Mouse (Mus musculus): ENCODE data around the gene Trabd. TPM values are rescaled to one million over a fixed set of nuclear protein-coding genes. Genes with fewer than 3 reads are reported as not detected.

Gene Trabd
- polyA plus RNA-seq, 1 experiment from 2014 or later = 56.6 TPM

GRCm38 (mm10) chr15:89084826-89085225, 9.9 kb downstream of the Trabd start:
- ATAC-seq (ENCODE audit: insufficient number of reproducible peaks, low FRiP score, low TSS enrichment, low read depth) = no peak
- Histone ChIP-seq H3K9me3 (no peaks in the 10 kb centered on the region), H3K4me3 (no peak overlapping the region), H3K27me3 (no peaks in the 10 kb centered on the region), H3K4me1 (peaks cover 12% of the 10 kb centered on the region), H3K9ac (no peak overlapping the region), H3K4me2 (no peak overlapping the region), H3K36me3 (peaks cover 73% of the 10 kb centered on the region), H3K27ac (no peak overlapping the region)
- 89% methylated on average over 2 of the region's 2 CpGs for WGBS

GRCm38 (mm10) chr15:89088607-89089247, 13.8 kb downstream of the Trabd start, which contains the start of gene Selenoo:
Gene Selenoo, plus strand, starts transcription at chr15:89089084.
- peak; percentile 83 for ATAC-seq (ENCODE audit: insufficient number of reproducible peaks, low FRiP score, low TSS enrichment, low read depth)
- H3K27me3 ChIP-seq = no peaks in the 10 kb centered on the region
- no peaks in the 10 kb centered on the region for H3K9me3 ChIP-seq
- peaks cover 21% of the 10 kb centered on the region for H3K4me1 ChIP-seq
- H3K4me2 ChIP-seq = peak within 1 kb of the TSS; percentile 95
- H3K27ac ChIP-seq = peak within 1 kb of the TSS; percentile 84
- 2% methylated on average over 38 of the region's 38 CpGs for WGBS
- peaks cover 55% of the 10 kb centered on the region for H3K36me3 ChIP-seq
- peak within 1 kb of the TSS; percentile 97 for H3K4me3 ChIP-seq
- peak within 1 kb of the TSS; percentile 95 for H3K9ac ChIP-seq

- 0 out of 2 replicates have a peak, but pooled peaks have one; percentile 19 for ATAC-seq (ENCODE audit: insufficient number of reproducible peaks, low FRiP score, low TSS enrichment, low read depth)
Measured at GRCm38 (mm10) chr15:89089248-89090051, 14.5 kb downstream of the Trabd start.

DNA sequence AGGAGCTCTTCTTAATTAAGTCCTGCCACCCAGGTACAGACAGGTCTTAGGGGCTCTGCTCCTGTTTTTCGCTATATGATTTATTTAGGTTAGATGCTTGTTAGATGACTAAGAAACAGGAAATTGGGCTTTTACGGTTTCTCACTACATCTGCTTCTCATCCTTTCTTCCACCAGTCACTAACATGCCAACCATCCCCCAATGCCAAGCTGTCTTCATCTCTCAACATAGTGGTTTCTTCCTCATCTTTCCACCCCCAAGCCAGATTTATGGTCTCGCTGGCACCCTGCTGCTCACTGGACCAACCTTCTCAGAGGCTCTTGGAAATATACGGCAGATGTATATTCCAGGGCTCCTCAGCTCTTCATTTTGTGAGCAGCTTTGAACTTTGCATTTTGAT, 15.7 kb downstream of the Trabd start:
- peaks cover 21% of the 10 kb centered on the region for H3K4me1 ChIP-seq
- no peak for ATAC-seq (ENCODE audit: insufficient number of reproducible peaks, low FRiP score, low TSS enrichment, low read depth)
- no peak overlapping the region for H3K4me3 ChIP-seq
- 61% methylated on average over 4 of the region's 4 CpGs for WGBS
- H3K27ac ChIP-seq = no peak overlapping the region
- peaks cover 55% of the 10 kb centered on the region for H3K36me3 ChIP-seq
- no peak overlapping the region for H3K4me2 ChIP-seq
- no peak overlapping the region for H3K9ac ChIP-seq
- no peaks in the 10 kb centered on the region for H3K27me3 ChIP-seq
- H3K9me3 ChIP-seq = no peaks in the 10 kb centered on the region

More at GRCm38 (mm10) chr15:89089248-89090051, 14.5 kb downstream of the Trabd start:
- Histone ChIP-seq H3K4me2 (peak overlapping the region; percentile 95), H3K9me3 (no peaks in the 10 kb centered on the region), H3K9ac (peak overlapping the region; percentile 95), H3K27me3 (no peaks in the 10 kb centered on the region), H3K36me3 (peaks cover 55% of the 10 kb centered on the region), H3K4me3 (peak overlapping the region; percentile 97), H3K4me1 (peaks cover 21% of the 10 kb centered on the region), H3K27ac (peak overlapping the region; percentile 84)
- 3% methylated on average over 68 of the region's 68 CpGs for WGBS

DNA sequence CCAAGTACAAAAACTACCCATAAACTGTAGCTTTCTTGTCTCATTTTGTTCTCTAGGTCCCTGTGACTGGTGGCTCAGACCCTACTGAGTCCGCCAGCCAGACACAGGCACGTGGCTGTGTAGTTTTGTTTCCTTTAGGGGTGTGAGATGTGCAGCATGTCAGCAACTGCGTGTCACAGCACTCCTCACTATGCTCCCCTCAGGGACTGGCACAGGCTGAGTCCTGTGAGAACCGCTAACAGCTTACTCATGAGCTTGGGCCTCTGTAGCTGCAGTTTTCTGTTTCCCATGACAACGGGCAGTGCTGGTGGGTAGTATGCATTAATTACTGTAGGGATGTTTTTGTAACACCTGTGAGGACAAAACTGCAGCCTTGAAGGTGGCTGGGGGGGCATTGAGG, 17.3 kb downstream of the Trabd start:
- Histone ChIP-seq H3K36me3 (peaks cover 55% of the 10 kb centered on the region), H3K4me2 (no peak overlapping the region), H3K4me1 (peaks cover 21% of the 10 kb centered on the region), H3K4me3 (no peak overlapping the region), H3K27me3 (no peaks in the 10 kb centered on the region), H3K9ac (no peak overlapping the region), H3K27ac (no peak overlapping the region), H3K9me3 (no peaks in the 10 kb centered on the region)
- WGBS = 74% methylated on average over 5 of the region's 5 CpGs
- no peak for ATAC-seq (ENCODE audit: insufficient number of reproducible peaks, low FRiP score, low TSS enrichment, low read depth)

- Histone ChIP-seq H3K4me2 (no peak overlapping the region), H3K9me3 (no peaks in the 10 kb centered on the region), H3K4me1 (no peaks in the 10 kb centered on the region), H3K4me3 (no peak overlapping the region), H3K27ac (no peak overlapping the region), H3K27me3 (no peaks in the 10 kb centered on the region), H3K36me3 (peaks cover 100% of the 10 kb centered on the region), H3K9ac (no peak overlapping the region)
- ATAC-seq (ENCODE audit: insufficient number of reproducible peaks, low FRiP score, low TSS enrichment, low read depth) = no peak
- whole genome bisulfite sequencing = 89% methylated on average over 5 of the region's 5 CpGs
Measured at GRCm38 (mm10) chr15:89097450-89097849, 22.5 kb downstream of the Trabd start.

- no peak for ATAC-seq (ENCODE audit: insufficient number of reproducible peaks, low FRiP score, low TSS enrichment, low read depth)
- 88% methylated on average over 7 of the region's 7 CpGs for WGBS
Measured at GRCm38 (mm10) chr15:89098616-89099015, 23.7 kb downstream of the Trabd start.

GRCm38 (mm10) chr15:89100823-89101222, 25.9 kb downstream of the Trabd start:
- Histone ChIP-seq H3K4me3 (no peak overlapping the region), H3K9ac (no peak overlapping the region), H3K4me1 (no peaks in the 10 kb centered on the region), H3K27ac (no peak overlapping the region), H3K36me3 (peaks cover 100% of the 10 kb centered on the region), H3K27me3 (no peaks in the 10 kb centered on the region), H3K9me3 (no peaks in the 10 kb centered on the region), H3K4me2 (no peak overlapping the region)
- 90% methylated on average over 12 of the region's 12 CpGs for WGBS
- no peak for ATAC-seq (ENCODE audit: insufficient number of reproducible peaks, low FRiP score, low TSS enrichment, low read depth)

More at GRCm38 (mm10) chr15:89098616-89099015, 23.7 kb downstream of the Trabd start:
- Histone ChIP-seq H3K9me3 (no peaks in the 10 kb centered on the region), H3K27me3 (no peaks in the 10 kb centered on the region), H3K4me1 (no peaks in the 10 kb centered on the region), H3K36me3 (peaks cover 100% of the 10 kb centered on the region), H3K27ac (no peak overlapping the region), H3K4me2 (no peak overlapping the region), H3K9ac (no peak overlapping the region), H3K4me3 (no peak overlapping the region)

DNA sequence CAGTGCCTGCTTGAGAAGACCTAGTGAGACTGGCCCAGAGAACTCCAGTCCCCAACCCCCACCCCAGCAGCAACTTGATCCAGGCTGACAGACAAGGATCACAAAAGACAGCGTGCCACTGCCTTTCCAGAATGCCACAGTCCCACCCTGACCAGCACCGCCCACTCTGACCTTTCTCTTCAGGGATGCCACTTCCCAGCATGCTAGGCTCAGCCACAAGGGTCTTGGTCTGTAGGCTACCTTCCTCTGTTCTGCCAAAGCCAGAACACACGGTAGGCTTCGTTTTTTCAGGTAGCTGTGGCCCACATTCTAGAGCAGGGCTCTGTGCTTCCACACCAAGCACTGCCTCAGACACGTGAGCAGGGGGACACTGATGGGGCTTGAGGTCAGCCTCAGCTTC, 27.7 kb downstream of the Trabd start:
- Histone ChIP-seq H3K36me3 (peaks cover 100% of the 10 kb centered on the region), H3K9me3 (no peaks in the 10 kb centered on the region), H3K4me3 (no peak overlapping the region), H3K27me3 (no peaks in the 10 kb centered on the region), H3K27ac (no peak overlapping the region), H3K9ac (no peak overlapping the region), H3K4me2 (no peak overlapping the region), H3K4me1 (no peaks in the 10 kb centered on the region)
- ATAC-seq (ENCODE audit: insufficient number of reproducible peaks, low FRiP score, low TSS enrichment, low read depth) = no peak
- 84% methylated on average over 5 of the region's 5 CpGs for WGBS

- no peaks in the 10 kb centered on the region for H3K27me3 ChIP-seq
- no peaks in the 10 kb centered on the region for H3K9me3 ChIP-seq
- no peaks in the 10 kb centered on the region for H3K4me1 ChIP-seq
- H3K9ac ChIP-seq = no peak overlapping the region
- no peak overlapping the region for H3K4me3 ChIP-seq
- ATAC-seq (ENCODE audit: insufficient number of reproducible peaks, low FRiP score, low TSS enrichment, low read depth) = no peak
- H3K36me3 ChIP-seq = peaks cover 100% of the 10 kb centered on the region
- no peak overlapping the region for H3K4me2 ChIP-seq
- WGBS = 87% methylated on average over 10 of the region's 10 CpGs
- H3K27ac ChIP-seq = no peak overlapping the region
Measured at GRCm38 (mm10) chr15:89103921-89104320, 29.0 kb downstream of the Trabd start.

- peaks cover 100% of the 10 kb centered on the region for H3K36me3 ChIP-seq
- no peaks in the 10 kb centered on the region for H3K9me3 ChIP-seq
- no peak overlapping the region for H3K4me3 ChIP-seq
- WGBS = 95% methylated on average over 8 of the region's 8 CpGs
- no peaks in the 10 kb centered on the region for H3K4me1 ChIP-seq
- no peaks in the 10 kb centered on the region for H3K27me3 ChIP-seq
- no peak overlapping the region for H3K9ac ChIP-seq
- H3K4me2 ChIP-seq = no peak overlapping the region
- H3K27ac ChIP-seq = no peak overlapping the region
- no peak for ATAC-seq (ENCODE audit: insufficient number of reproducible peaks, low FRiP score, low TSS enrichment, low read depth)
Measured at GRCm38 (mm10) chr15:89104425-89104824, 29.5 kb downstream of the Trabd start.

- 94% methylated on average over 13 of the region's 13 CpGs for WGBS
- peaks cover 100% of the 10 kb centered on the region for H3K36me3 ChIP-seq
- H3K4me2 ChIP-seq = no peak overlapping the region
- no peak for ATAC-seq (ENCODE audit: insufficient number of reproducible peaks, low FRiP score, low TSS enrichment, low read depth)
- H3K4me3 ChIP-seq = no peak overlapping the region
- no peaks in the 10 kb centered on the region for H3K4me1 ChIP-seq
- no peaks in the 10 kb centered on the region for H3K9me3 ChIP-seq
- H3K27me3 ChIP-seq = no peaks in the 10 kb centered on the region
- H3K9ac ChIP-seq = no peak overlapping the region
- no peak overlapping the region for H3K27ac ChIP-seq
Measured at GRCm38 (mm10) chr15:89106073-89106472, 31.1 kb downstream of the Trabd start.
